Mouse (Mus musculus) CH12.LX (cell line): ENCODE results near the gene Apoc2.

ENCODE experiments used
- CHD1 ChIP-seq: IDR thresholded peaks from 2 replicates; pipeline ENCODE4 v1.6.1; 2012; ENCODE audit warnings: low read depth, low read length, improper control_type of control experiment, inconsistent platforms
- CHD2 ChIP-seq: IDR thresholded peaks from 2 replicates; pipeline ENCODE4 v1.6.1; 2011; ENCODE audit warnings: low read length, improper control_type of control experiment
- CTCF ChIP-seq, 2 experiments: IDR thresholded peaks in 1 of 2; conservative IDR thresholded peaks in 1 of 2; 2 replicates each; pipeline ENCODE4 v1.5.1; 2011 to 2012; ENCODE audit warnings: low read depth in 2 of 2, low read length in 2 of 2, improper control_type of control experiment in 1 of 2, inconsistent platforms in 1 of 2, mild to moderate bottlenecking in 1 of 2, moderate library complexity in 1 of 2
- E2F4 ChIP-seq: IDR thresholded peaks from 2 replicates; pipeline ENCODE4 v1.6.1; 2011; ENCODE audit warnings: low read depth, low read length, improper control_type of control experiment; ENCODE audit not compliant: insufficient replicate concordance
- JUN ChIP-seq: IDR thresholded peaks from 2 replicates; pipeline ENCODE4 v1.6.1; 2011; ENCODE audit warnings: low read depth, mild to moderate bottlenecking, low read length, improper control_type of control experiment, moderate library complexity; ENCODE audit not compliant: insufficient read depth
- JUND ChIP-seq: conservative IDR thresholded peaks from 2 replicates; pipeline ENCODE4 v1.6.1; 2011; ENCODE audit warnings: low read depth, low read length, improper control_type of control experiment
- MAFK ChIP-seq: IDR thresholded peaks from 2 replicates; pipeline ENCODE4 v1.6.1; 2011; ENCODE audit warnings: low read length, improper control_type of control experiment; ENCODE audit not compliant: insufficient replicate concordance
- MAX ChIP-seq: IDR thresholded peaks from 2 replicates; pipeline ENCODE4 v1.6.1; 2011; ENCODE audit warnings: low read length, improper control_type of control experiment
- NRF1 ChIP-seq: IDR thresholded peaks from 2 replicates; pipeline ENCODE4 v1.6.1; 2014; ENCODE audit warnings: low read depth, mild to moderate bottlenecking, inconsistent platforms, low read length, improper control_type of control experiment, moderate library complexity
- POLR2A ChIP-seq: IDR thresholded peaks from 2 replicates; pipeline ENCODE4 v1.6.1; 2011; ENCODE audit warnings: low read depth, mild to moderate bottlenecking, improper control_type of control experiment, low read length
- ZC3H11A ChIP-seq: IDR thresholded peaks from 2 replicates; pipeline ENCODE4 v1.6.1; 2012; ENCODE audit warnings: low read depth, mild to moderate bottlenecking, inconsistent platforms, low read length, improper control_type of control experiment
- ZNF384 ChIP-seq: IDR thresholded peaks from 2 replicates; pipeline ENCODE4 v1.6.1; 2012; ENCODE audit warnings: low read depth, low read length, improper control_type of control experiment, inconsistent platforms

- TF ChIP-seq CTCF (conservative IDR thresholded peaks at IDR 0.05 in 1 of 2, IDR thresholded peaks at IDR 0.05 in 1 of 2; ENCODE audit: low read depth in 2 of 2, low read length in 2 of 2) (no peak), MAX (no peak), E2F4 (no peak), CHD1 (no peak), ZNF384 (no peak), POLR2A (no peak), JUN (no peak), NRF1 (no peak), ZC3H11A (no peak), MAFK (no peak), JUND (no peak), CHD2 (no peak)
Observed at GRCm38 (mm10) chr7:19622241-19622640, 55.5 kb downstream of the Apoc2 start.
